In the genomic region with DNA sequence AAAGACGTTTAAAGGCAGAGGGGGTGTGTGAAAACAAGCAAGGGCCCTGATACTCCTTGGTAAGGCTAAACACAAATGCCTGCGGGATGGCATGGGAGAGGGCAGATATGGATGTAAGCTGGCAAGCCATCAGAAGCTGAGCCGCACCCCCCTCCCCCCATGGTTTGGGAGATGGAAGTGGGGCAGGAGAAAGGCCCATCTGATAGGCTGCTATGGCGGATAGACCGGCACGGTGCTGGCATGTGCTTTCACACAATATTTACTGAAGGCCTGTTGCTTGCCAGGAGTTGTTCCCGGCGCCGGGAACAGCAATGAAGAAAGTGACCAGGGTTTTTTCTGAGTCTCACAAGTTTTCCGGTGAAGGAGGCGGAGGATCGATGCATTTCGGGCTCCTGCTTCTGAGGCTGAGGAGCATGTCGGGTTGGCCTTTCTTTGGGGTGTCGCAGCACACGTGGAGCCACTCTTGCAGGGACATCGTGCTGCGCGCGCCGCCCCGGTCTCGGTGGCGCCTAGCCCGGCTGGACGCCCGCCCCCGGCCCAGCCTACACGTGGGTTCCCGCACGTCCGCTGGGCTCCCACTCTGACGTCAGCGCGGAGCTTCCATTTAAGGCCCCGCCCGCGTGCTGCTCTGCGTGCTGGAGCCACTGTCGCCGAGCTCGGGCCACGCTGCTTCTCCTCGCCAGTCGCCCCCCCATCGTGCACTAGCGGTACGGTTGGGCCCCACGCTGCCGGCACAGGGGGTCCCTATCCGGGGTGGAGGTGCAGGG, we compare ENCODE assay signal across 8 mouse cellular contexts. TPM values are rescaled to one million over a fixed set of nuclear protein-coding genes. Genes with fewer than 3 reads are reported as not detected.
DNase-seq lines count a peak whose midpoint lies in the region; ATAC-seq and TF ChIP-seq lines count a peak whose summit lies in the region.

No protein-coding gene starts in this region.

- H3K36me3 ChIP-seq in lung, embryonic 15.5 days: peaks cover 29% of the 10 kb centered on the region

- peak; percentile 77 for DNase-seq in MEL-GATA-1-ER (ENCODE audit: extremely low read depth, low read depth)
- peak; percentile 81 for DNase-seq in cerebellum, adult 8-10 months
- peak; percentile 92 for DNase-seq in forelimb bud, embryonic 11.5 days (ENCODE audit: low read depth, low spot score)
- peak; percentile 55 for DNase-seq in layer of hippocampus, adult 9-10 months (ENCODE audit: low spot score)
- peak; percentile 85 to 89 for DNase-seq in thymus, adult 18-20 months

- under 1% methylated on average over 50 of the region's 51 CpGs for WGBS in lung, embryonic 15.5 days
- WGBS in olfactory bulb, adult 2 months: 2% methylated on average over 51 of the region's 51 CpGs

- TF ChIP-seq POLR2A in olfactory bulb, adult 2 months (IDR thresholded peaks at IDR 0.05; ENCODE audit: insufficient read depth, low read depth, low read length): peak; percentile 95

- peak; percentile 70 to 79 for ATAC-seq in hematopoietic stem cell, adult 5-6 weeks (replicated peaks in 1 of 2; ENCODE audit: insufficient read depth in 1 of 2, low FRiP score in 2 of 2, low TSS enrichment in 1 of 2, low read depth in 1 of 2, poor library complexity in 2 of 2, severe bottlenecking in 2 of 2)
- peak; percentile 94 for ATAC-seq in lung, embryonic 15.5 days (ENCODE audit: borderline replicate concordance, extremely low read depth, low FRiP score, low TSS enrichment)

- H3K27me3 ChIP-seq in lung, embryonic 15.5 days: no peaks in the 10 kb centered on the region

- peak overlapping the region; percentile 80 for H3K4me3 ChIP-seq in lung, embryonic 15.5 days
- H3K4me3 ChIP-seq in olfactory bulb, adult 2 months (ENCODE audit: insufficient read depth, low read depth, low read length): peak overlapping the region; percentile 81

- H3K9ac ChIP-seq in lung, embryonic 15.5 days: peak overlapping the region; percentile 87

- peak overlapping the region; percentile 80 for H3K4me2 ChIP-seq in lung, embryonic 15.5 days

- no peak for TF ChIP-seq CTCF in olfactory bulb, adult 2 months (IDR thresholded peaks at IDR 0.05; ENCODE audit: insufficient read depth, low read depth, low read length)

- peaks cover 46% of the 10 kb centered on the region for H3K4me1 ChIP-seq in lung, embryonic 15.5 days
- H3K4me1 ChIP-seq in olfactory bulb, adult 2 months (ENCODE audit: control insufficient read depth, insufficient read depth, low read length): peaks cover 12% of the 10 kb centered on the region

- no peaks in the 10 kb centered on the region for H3K9me3 ChIP-seq in lung, embryonic 15.5 days

- H3K27ac ChIP-seq in lung, embryonic 15.5 days: peak overlapping the region; percentile 96
- peak overlapping the region; percentile 82 for H3K27ac ChIP-seq in olfactory bulb, adult 2 months (ENCODE audit: insufficient read depth, low read depth, low read length)

RNA-seq across cellular contexts. Expression of a gene that starts 4.1 kb away (rescaled TPM):
- 290 and 314 TPM in 2 replicates for total RNA-seq in hematopoietic stem cell, adult 5-6 weeks (2017)
- polyA plus RNA-seq in lung, embryonic 15.5 days (2015; fragmentation: Nextera tagmentation; extraction: Ambion mirVana): 1,840 and 1,954 TPM in 2 replicates
- polyA plus RNA-seq in olfactory bulb, adult 2 months (2012; ENCODE audit: insufficient read depth, insufficient read length, low replicate concordance, missing spikeins): not detected in 2 replicates

RNA-seq across cellular contexts. Expression of a gene that starts 15.6 kb away (rescaled TPM):
- total RNA-seq in hematopoietic stem cell, adult 5-6 weeks (2017): 4.6 TPM in 1 of 2 replicates, not detected in the other
- polyA plus RNA-seq in lung, embryonic 15.5 days (2015; fragmentation: Nextera tagmentation; extraction: Ambion mirVana): 0.14 TPM in 1 of 2 replicates, not detected in the other
- not detected in 2 replicates for polyA plus RNA-seq in olfactory bulb, adult 2 months (2012; ENCODE audit: insufficient read depth, insufficient read length, low replicate concordance, missing spikeins)

RNA-seq across cellular contexts. Expression of a gene that starts 49.5 kb away (rescaled TPM):
- total RNA-seq in hematopoietic stem cell, adult 5-6 weeks (2017): 77.6 and 92.8 TPM in 2 replicates
- polyA plus RNA-seq in lung, embryonic 15.5 days (2015; fragmentation: Nextera tagmentation; extraction: Ambion mirVana): 40.6 and 43.8 TPM in 2 replicates
- not detected in 2 replicates for polyA plus RNA-seq in olfactory bulb, adult 2 months (2012; ENCODE audit: insufficient read depth, insufficient read length, low replicate concordance, missing spikeins)

RNA-seq across cellular contexts. Expression of a gene that starts 49.5 kb away (rescaled TPM):
- 31.6 and 42.5 TPM in 2 replicates for total RNA-seq in hematopoietic stem cell, adult 5-6 weeks (2017)
- 19.3 and 21.3 TPM in 2 replicates for polyA plus RNA-seq in lung, embryonic 15.5 days (2015; fragmentation: Nextera tagmentation; extraction: Ambion mirVana)
- not detected in 2 replicates for polyA plus RNA-seq in olfactory bulb, adult 2 months (2012; ENCODE audit: insufficient read depth, insufficient read length, low replicate concordance, missing spikeins)

Comparison
In these comparisons a context has a peak if more than half of its experiments do, and no peak if none do; other contexts are left out.
1. Peak in every context shown above with its lines: DNase-seq, ATAC-seq, H3K4me3 ChIP-seq and H3K27ac ChIP-seq.
2. RNA of a gene that starts 4.1 kb away (polyA plus RNA-seq): 1,840 to 1,954 TPM in lung, embryonic 15.5 days; not detected in olfactory bulb, adult 2 months; every median in the first group is over 10 times any median in the second.